Mouse (Mus musculus) brain, embryonic 14.5 days (tissue): ENCODE results near the gene Nrp2. TPM values are rescaled to one million over a fixed set of nuclear protein-coding genes. Genes with fewer than 3 reads are reported as not detected.
A peak's percentile ranks its signal among the peaks of the same experiment; 100 is the strongest.

Experiments
- DNase-seq: peaks from one replicate; pipeline ENCODE4 v3.0.0-alpha.2; 2011; ENCODE audit warnings: low read depth
- CTCF ChIP-seq: fragments of 200-500 bp; IDR thresholded peaks from 2 replicates; pipeline ENCODE4 v1.5.1; 2012; ENCODE audit warnings: inconsistent platforms, mild to moderate bottlenecking, moderate library complexity, borderline replicate concordance; ENCODE audit not compliant: insufficient read depth, insufficient read length; ENCODE audit errors: extremely low read depth
- POLR2A ChIP-seq: fragments of 200-500 bp; IDR thresholded peaks from 2 replicates; pipeline ENCODE4 v1.6.1; 2012; ENCODE audit warnings: mild to moderate bottlenecking, inconsistent platforms, borderline replicate concordance; ENCODE audit not compliant: poor library complexity, insufficient read depth, insufficient read length, severe bottlenecking; ENCODE audit errors: extremely low read depth
- polyA plus RNA-seq: library from polyadenylated mRNA; depleted of rRNA; stranded (reverse); fragments of >200 nt; gene quantifications from 2 replicates; pipeline ENCODE4 v1.2.3, GENCODE M21; 2012

The Nrp2 gene
- polyA plus RNA-seq, 1 experiment: 66.5 TPM

GRCm38 (mm10) chr1:62687511-62687910 is 15.6 kb upstream of the Nrp2 start:
- peak; percentile 39 for DNase-seq
- no peak for TF ChIP-seq CTCF
- no peak for TF ChIP-seq POLR2A

- DNase-seq: no peak
- TF ChIP-seq POLR2A (no peak), CTCF (no peak)
Observed at GRCm38 (mm10) chr1:62691175-62691574, 11.9 kb upstream of the Nrp2 start.

- DNase-seq: peak; percentile 33
- TF ChIP-seq CTCF (no peak), POLR2A (no peak)
Observed at GRCm38 (mm10) chr1:62696312-62696982, 6.6 kb upstream of the Nrp2 start.

- TF ChIP-seq CTCF: peak; percentile 86
- TF ChIP-seq POLR2A: no peak
- peak; percentile 93 for DNase-seq
Observed at GRCm38 (mm10) chr1:62696983-62697341, 6.1 kb upstream of the Nrp2 start.

GRCm38 (mm10) chr1:62697353-62697752 is 5.7 kb upstream of the Nrp2 start:
- no peak for TF ChIP-seq CTCF
- TF ChIP-seq POLR2A: no peak

GRCm38 (mm10) chr1:62699801-62700200 is 3.3 kb upstream of the Nrp2 start:
- DNase-seq: peak; percentile 18
- TF ChIP-seq POLR2A (no peak), CTCF (no peak)

More at GRCm38 (mm10) chr1:62697353-62697752, 5.7 kb upstream of the Nrp2 start:
- peak; percentile 35 for DNase-seq

- DNase-seq: peak; percentile 93
- TF ChIP-seq POLR2A (no peak), CTCF (peak; percentile 71)
Observed at GRCm38 (mm10) chr1:62701065-62701921, 1.8 kb upstream of the Nrp2 start.

GRCm38 (mm10) chr1:62702743-62703142 is 342 bp upstream of the Nrp2 start:
- TF ChIP-seq CTCF (no peak), POLR2A (no peak)
- peak; percentile 58 for DNase-seq

GRCm38 (mm10) chr1:62704117-62704888 is 1.2 kb downstream of the Nrp2 start:
- TF ChIP-seq CTCF (no peak), POLR2A (no peak)
- peak; percentile 44 for DNase-seq

- peak; percentile 43 for DNase-seq
- no peak for TF ChIP-seq POLR2A
- TF ChIP-seq CTCF: no peak
Observed at GRCm38 (mm10) chr1:62704889-62705516, 1.9 kb downstream of the Nrp2 start.

GRCm38 (mm10) chr1:62705517-62705981 is 2.5 kb downstream of the Nrp2 start:
- TF ChIP-seq CTCF (no peak), POLR2A (no peak)
- peak; percentile 69 for DNase-seq
